Mouse (Mus musculus) heart, adult 2 months (tissue): ENCODE data around the gene Olfr1253.

Experiments used
- CTCF ChIP-seq: fragments of 200-600 bp; IDR thresholded peaks from 2 replicates; pipeline ENCODE4 v1.8.1; 2022; ENCODE audit warnings: antibody characterized with exemption, mild to moderate bottlenecking, moderate library complexity
- POLR2A ChIP-seq: fragments of 200-500 bp; IDR thresholded peaks from 2 replicates; pipeline ENCODE4 v1.6.1; 2011; ENCODE audit warnings: mild to moderate bottlenecking, low read depth, low read length, control low read depth; ENCODE audit not compliant: insufficient read depth

DNA sequence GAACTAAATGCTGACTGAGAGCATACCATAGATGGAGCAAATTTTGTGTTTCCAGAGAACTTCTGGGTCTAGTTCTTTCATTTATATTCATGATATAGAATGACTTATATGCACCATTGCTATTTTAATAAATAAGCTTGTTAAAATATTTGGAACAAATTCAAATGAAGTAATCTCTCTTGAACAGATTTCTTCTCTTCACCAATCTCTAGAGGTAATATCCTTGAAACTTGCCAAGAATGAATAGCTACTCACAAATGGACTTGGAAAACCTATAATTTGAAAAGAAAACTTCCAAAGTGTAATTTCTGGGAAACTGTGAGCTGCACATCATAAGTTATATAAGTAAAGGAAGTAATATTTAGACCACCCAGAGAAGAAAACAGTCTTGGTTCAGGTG lies 36.6 kb upstream of the Olfr1253 start, which contains the start of gene Olfr1254:
- TF ChIP-seq POLR2A (no peak), CTCF (no peak)
